Mouse (Mus musculus): ENCODE data around the gene S1pr4. TPM values are rescaled to one million over a fixed set of nuclear protein-coding genes. Genes with fewer than 3 reads are reported as not detected.

S1pr4 gene
- polyA plus RNA-seq, 1 experiment from 2014 or later = 7.4 TPM

GRCm38 (mm10) chr10:81544296-81545160 lies 44.6 kb upstream of the S1pr4 start:
- Histone ChIP-seq H3K4me2 (ENCODE audit: low read depth, low read length) (peak overlapping the region; percentile 99), H3K9me3 (ENCODE audit: low read length) (no peaks in the 10 kb centered on the region), H3K4me1 (ENCODE audit: insufficient read depth) (peaks cover 47% of the 10 kb centered on the region), H3K9ac (replicated peaks) (peak overlapping the region; percentile 80), H3K4me3 (ENCODE audit: low read depth, low read length) (peak overlapping the region; percentile 68), H3K27ac (ENCODE audit: low read depth) (peak overlapping the region; percentile 70), H3K27me3 (ENCODE audit: insufficient read depth, low read length) (no peaks in the 10 kb centered on the region), H3K36me3 (replicated peaks; ENCODE audit: insufficient read depth, low read length) (peaks cover 3% of the 10 kb centered on the region; the same call in 1 of the 2 replicates)
- DNase-seq (no peak), ATAC-seq (peak; percentile 33)
- TF ChIP-seq CTCF (IDR thresholded peaks at IDR 0.05; ENCODE audit: low read depth) = no peak
- no peak for TF ChIP-seq EP300 (IDR thresholded peaks at IDR 0.05; ENCODE audit: low read depth)
- 2% methylated on average over 80 of the region's 93 CpGs for WGBS (ENCODE audit: insufficient replicate concordance)

- TF ChIP-seq CTCF (IDR thresholded peaks at IDR 0.05; ENCODE audit: low read depth) = no peak
- TF ChIP-seq EP300 (IDR thresholded peaks at IDR 0.05; ENCODE audit: low read depth) = no peak
- Histone ChIP-seq H3K9ac (replicated peaks) (peak overlapping the region; percentile 80), H3K4me1 (ENCODE audit: insufficient read depth) (peaks cover 47% of the 10 kb centered on the region), H3K27ac (ENCODE audit: low read depth) (0 out of 2 replicates have a peak overlapping the region, but pooled peaks have one; percentile 29), H3K4me3 (ENCODE audit: low read depth, low read length) (peak overlapping the region; percentile 68), H3K27me3 (ENCODE audit: insufficient read depth, low read length) (no peaks in the 10 kb centered on the region), H3K4me2 (ENCODE audit: low read depth, low read length) (peak overlapping the region; percentile 99), H3K36me3 (replicated peaks; ENCODE audit: insufficient read depth, low read length) (peaks cover 10% of the 10 kb centered on the region; the same call in 1 of the 2 replicates), H3K9me3 (ENCODE audit: low read length) (no peaks in the 10 kb centered on the region)
- 67% methylated on average over 1 of the region's 1 CpGs for WGBS (ENCODE audit: insufficient replicate concordance)
- DNase-seq (no peak), ATAC-seq (no peak)
Observed at GRCm38 (mm10) chr10:81543633-81544032, 43.7 kb upstream of the S1pr4 start.

- no peak for TF ChIP-seq CTCF (IDR thresholded peaks at IDR 0.05; ENCODE audit: low read depth)
- TF ChIP-seq EP300 (IDR thresholded peaks at IDR 0.05; ENCODE audit: low read depth) = no peak
- H3K4me3 ChIP-seq (ENCODE audit: low read depth, low read length) = no peak overlapping the region
- no peaks in the 10 kb centered on the region for H3K27me3 ChIP-seq (ENCODE audit: insufficient read depth, low read length)
- H3K36me3 ChIP-seq (replicated peaks; ENCODE audit: insufficient read depth, low read length) = peaks cover 10% of the 10 kb centered on the region; the same call in 1 of the 2 replicates
- ATAC-seq (no peak), DNase-seq (no peak)
- H3K4me2 ChIP-seq (ENCODE audit: low read depth, low read length) = peak overlapping the region; percentile 99
- H3K9ac ChIP-seq (replicated peaks) = peak overlapping the region; percentile 80
- peaks cover 50% of the 10 kb centered on the region for H3K4me1 ChIP-seq (ENCODE audit: insufficient read depth)
- H3K27ac ChIP-seq (ENCODE audit: low read depth) = peak overlapping the region; percentile 74
- 70% methylated on average over 7 of the region's 7 CpGs for WGBS (ENCODE audit: insufficient replicate concordance)
- no peaks in the 10 kb centered on the region for H3K9me3 ChIP-seq (ENCODE audit: low read length)
Observed at GRCm38 (mm10) chr10:81542727-81543460, 43.0 kb upstream of the S1pr4 start.

- Histone ChIP-seq H3K9me3 (ENCODE audit: low read length) (no peaks in the 10 kb centered on the region), H3K27me3 (ENCODE audit: insufficient read depth, low read length) (no peaks in the 10 kb centered on the region), H3K4me3 (ENCODE audit: low read depth, low read length) (no peak overlapping the region), H3K9ac (replicated peaks) (peak overlapping the region; percentile 80), H3K36me3 (replicated peaks; ENCODE audit: insufficient read depth, low read length) (peaks cover 10% of the 10 kb centered on the region; the same call in 1 of the 2 replicates), H3K4me1 (ENCODE audit: insufficient read depth) (peaks cover 50% of the 10 kb centered on the region), H3K27ac (ENCODE audit: low read depth) (peak overlapping the region; percentile 74), H3K4me2 (ENCODE audit: low read depth, low read length) (peak overlapping the region; percentile 99)
- ATAC-seq (no peak), DNase-seq (peak; percentile 57)
- WGBS (ENCODE audit: insufficient replicate concordance) = 44% methylated on average over 10 of the region's 10 CpGs
- no peak for TF ChIP-seq CTCF (IDR thresholded peaks at IDR 0.05; ENCODE audit: low read depth)
- TF ChIP-seq EP300 (IDR thresholded peaks at IDR 0.05; ENCODE audit: low read depth) = no peak
Observed at GRCm38 (mm10) chr10:81541803-81542202, 41.9 kb upstream of the S1pr4 start.

- Histone ChIP-seq H3K27me3 (ENCODE audit: insufficient read depth, low read length) (no peaks in the 10 kb centered on the region), H3K4me3 (ENCODE audit: low read depth, low read length) (no peak overlapping the region), H3K4me1 (ENCODE audit: insufficient read depth) (peaks cover 46% of the 10 kb centered on the region), H3K9me3 (ENCODE audit: low read length) (no peaks in the 10 kb centered on the region), H3K36me3 (replicated peaks; ENCODE audit: insufficient read depth, low read length) (peaks cover 10% of the 10 kb centered on the region; the same call in 1 of the 2 replicates), H3K9ac (replicated peaks) (peak overlapping the region; percentile 80; the same call in 1 of the 2 replicates), H3K27ac (ENCODE audit: low read depth) (peak overlapping the region; percentile 74), H3K4me2 (ENCODE audit: low read depth, low read length) (peak overlapping the region; percentile 99)
- TF ChIP-seq CTCF (IDR thresholded peaks at IDR 0.05; ENCODE audit: low read depth) (no peak), EP300 (IDR thresholded peaks at IDR 0.05; ENCODE audit: low read depth) (no peak)
- no peak for DNase-seq
- WGBS (ENCODE audit: insufficient replicate concordance) = 63% methylated on average over 5 of the region's 5 CpGs
- ATAC-seq = no peak
Observed at GRCm38 (mm10) chr10:81541363-81541762, 41.4 kb upstream of the S1pr4 start.

All from liver, postnatal 0 days (tissue).